Mouse (Mus musculus): Measurements from ENCODE around the gene Pml. TPM values are rescaled to one million over a fixed set of nuclear protein-coding genes. Genes with fewer than 3 reads are reported as not detected.
A peak's percentile ranks its signal among the peaks of the same experiment; 100 is the strongest.

Pml gene
- polyA plus RNA-seq, 1 experiment from 2014 or later: 17.8 TPM

DNA sequence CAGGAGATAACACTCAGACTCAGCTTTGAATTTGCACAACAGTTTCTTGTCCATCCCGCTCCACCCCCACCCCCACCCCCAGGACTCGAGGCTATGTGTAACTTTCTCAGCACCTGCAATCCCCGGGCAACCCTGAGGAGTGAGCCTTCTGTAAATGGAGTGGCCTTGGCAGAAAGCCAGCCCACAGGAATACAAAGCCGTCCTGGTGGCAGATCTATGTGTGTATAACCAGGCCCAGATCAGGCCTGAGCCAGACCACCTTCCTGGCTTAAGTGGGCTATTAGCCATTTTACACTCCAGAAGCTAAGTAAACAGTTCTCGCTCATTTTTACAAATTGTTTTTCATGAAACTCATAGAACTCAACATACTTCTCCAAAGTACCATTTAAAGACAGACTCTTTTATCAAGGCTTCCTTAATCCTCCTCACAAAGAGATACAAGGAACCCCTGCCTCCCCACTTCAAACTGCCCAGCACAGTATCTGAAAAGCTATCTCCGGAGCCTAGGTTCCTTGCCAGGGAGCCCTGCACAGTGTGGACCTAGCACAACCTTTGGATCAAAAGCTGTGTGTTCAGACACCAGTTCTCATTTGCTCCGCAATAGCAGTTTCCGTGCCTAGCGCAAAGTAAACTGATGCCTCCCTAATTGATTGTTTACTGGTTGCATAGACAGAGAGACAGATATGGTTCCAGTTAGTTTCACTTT is 7.7 kb downstream of the Pml start:
- no peak for DNase-seq (ENCODE audit: low spot score)

DNA sequence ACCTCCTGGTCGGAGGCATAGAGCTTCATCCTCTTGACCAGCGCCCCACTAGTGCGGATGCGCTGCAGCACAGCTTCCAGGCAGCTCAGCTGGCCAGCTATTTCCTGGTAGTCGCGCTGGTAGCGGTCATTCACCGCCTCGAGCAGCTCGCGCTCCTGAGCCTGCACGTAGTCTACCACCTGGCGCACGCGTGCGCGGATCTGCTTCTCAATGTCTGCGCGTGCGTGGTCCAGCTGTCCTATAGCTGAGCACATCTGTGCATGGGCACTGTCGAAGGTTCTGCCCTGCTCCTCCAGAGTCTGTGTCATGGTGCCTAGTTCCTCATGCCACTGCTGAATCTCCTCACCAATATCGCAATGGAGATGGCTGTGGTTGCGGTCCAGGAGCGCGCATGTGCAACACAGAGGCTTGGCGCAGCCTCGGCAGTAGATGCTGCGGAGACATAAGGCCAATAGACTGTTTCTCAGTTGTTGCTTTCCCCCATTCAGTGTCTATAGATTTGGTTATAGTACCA is 15.0 kb downstream of the Pml start:
- no peak for DNase-seq (ENCODE audit: low spot score)

DNA sequence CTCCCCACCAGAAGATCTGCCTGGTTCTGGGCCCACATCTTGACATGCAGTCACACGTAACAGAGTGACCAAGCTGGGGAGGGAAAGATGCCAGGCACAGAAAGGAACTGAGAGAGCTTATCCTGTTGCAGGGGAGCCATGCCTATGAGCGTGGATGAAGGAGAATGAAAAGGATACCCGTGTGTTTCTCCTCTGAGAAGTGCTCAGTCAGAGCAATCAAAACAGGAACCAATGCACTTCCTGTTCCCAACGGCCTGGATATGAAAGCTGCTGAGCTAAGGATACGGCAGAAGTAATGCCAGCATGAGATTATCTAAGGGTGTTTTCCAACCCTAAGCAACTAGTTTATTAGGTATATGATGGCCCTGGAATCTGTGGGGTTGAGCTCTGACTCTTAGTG is 17.2 kb downstream of the Pml start:
- peak; percentile 39 for DNase-seq (ENCODE audit: low spot score)

DNA sequence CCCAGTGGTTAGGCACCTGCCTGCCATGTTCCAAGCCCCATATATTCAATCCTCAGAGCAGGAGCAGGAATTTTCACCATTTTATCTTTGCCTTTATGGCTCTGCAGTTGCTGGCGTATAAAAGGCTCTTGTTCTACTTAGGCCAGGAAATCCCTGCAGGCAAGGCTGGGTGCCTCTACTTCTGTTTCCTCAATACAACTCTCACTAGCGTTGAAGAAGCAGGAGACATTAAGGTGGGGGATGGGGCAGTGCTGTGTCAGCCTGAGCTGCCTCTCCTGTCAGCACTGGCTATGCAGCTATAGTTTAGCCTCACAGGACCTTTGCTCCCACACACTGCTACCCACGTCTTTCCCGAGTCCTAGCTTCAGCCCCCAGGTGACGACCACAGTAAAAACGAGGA is 17.8 kb downstream of the Pml start:
- no peak for DNase-seq (ENCODE audit: low spot score)

DNA sequence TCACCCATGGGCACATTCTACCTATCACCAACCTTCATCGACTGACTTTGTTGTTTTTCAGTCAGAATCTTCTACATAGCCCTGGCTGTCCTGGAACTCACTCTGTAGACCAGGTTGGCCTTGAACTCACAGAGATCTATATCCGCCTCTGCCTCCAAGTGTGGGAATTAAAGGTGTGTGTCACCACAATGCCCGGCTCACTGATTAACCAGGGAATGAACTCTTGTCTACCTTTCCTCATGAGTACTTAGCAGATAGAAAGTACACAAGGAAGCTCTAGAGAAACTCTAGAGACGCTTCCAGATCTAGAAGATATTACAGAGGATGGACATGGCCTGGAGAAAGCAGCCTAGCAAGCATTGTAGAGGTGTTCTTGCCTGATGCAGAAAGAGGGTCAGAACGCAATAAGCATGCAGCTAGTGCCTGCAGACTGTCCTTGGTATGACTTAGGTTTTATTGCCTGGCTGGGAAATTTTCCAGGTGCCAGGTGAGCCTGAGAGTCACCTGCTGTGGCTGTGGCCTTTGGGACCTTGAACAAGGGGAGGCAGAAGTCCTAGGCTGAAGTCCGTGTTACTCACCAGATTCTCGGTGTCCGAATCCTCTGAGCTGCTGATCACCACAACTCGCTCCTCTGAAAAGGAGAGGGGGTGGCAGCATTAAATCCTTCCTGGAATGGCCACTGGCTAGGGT is 20.7 kb downstream of the Pml start:
- DNase-seq (ENCODE audit: low spot score): no peak

DNA sequence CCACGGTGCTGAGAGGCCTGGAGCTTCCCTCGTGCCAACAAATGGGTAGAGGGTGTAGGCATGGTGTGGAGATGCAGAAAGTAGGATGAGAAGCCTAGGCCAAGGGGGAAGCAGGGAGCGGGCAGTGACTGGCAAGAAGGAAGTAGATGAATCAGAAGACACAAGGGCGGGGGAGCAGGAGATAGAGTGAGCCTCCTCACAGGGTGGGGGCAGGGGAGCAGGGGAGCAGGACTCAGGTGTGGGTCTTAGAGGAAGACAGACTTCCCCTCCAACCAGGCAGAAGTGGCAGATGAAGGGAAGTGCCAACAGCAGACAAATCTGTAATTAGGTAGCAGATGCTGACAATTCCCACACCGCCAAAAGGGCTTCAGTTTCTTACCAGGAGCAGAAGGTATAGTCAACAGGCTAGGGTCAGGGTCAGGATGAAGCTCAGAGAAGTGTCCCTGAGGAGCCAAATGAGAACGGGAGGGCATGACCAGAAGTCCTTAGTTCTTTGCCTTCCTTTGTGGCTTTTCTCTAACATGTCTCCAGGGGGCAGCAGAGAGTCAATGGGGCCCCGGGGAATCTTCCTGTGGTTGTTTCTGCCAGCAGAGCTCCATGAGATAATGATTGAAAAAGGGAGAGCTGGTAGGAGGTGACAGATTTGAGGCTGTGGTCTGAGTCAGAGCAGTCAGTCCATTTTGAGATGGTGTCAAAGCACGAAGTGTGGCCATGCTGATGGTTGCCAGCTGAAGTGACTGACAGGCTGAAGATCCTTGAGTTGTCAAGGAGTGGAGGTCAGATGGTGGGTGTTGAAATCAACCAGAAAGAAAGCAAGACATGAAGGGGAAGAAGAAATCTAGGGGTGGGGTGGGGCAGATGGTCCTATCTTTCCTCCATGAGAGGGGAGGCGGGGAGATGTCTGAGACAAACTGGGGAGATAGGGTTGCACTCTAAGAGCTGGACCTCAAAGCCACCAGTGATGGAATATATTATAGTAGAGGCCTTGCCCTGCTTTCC is 23.4 kb downstream of the Pml start:
- peak; percentile 66 for DNase-seq (ENCODE audit: low spot score)

DNA sequence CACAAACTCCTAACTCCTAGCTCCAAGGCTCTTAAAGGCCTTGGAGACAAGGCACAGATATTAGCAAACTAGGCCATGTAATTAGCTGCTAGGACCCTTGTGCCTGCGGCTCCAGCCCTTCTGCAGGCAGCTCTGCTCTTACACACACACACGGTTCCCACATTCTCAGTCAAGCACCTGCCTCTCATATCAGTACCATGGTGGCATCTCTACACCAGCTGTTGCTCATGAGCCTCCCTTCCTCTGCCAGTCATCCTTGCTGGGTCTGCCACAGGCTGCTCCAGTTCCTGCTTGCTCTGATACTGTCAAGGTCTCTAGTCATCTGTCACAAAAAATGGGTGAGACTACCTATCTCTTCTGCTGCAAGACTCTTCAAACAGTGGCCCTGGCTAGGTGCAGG is 25.2 kb downstream of the Pml start:
- DNase-seq (ENCODE audit: low spot score): no peak

DNA sequence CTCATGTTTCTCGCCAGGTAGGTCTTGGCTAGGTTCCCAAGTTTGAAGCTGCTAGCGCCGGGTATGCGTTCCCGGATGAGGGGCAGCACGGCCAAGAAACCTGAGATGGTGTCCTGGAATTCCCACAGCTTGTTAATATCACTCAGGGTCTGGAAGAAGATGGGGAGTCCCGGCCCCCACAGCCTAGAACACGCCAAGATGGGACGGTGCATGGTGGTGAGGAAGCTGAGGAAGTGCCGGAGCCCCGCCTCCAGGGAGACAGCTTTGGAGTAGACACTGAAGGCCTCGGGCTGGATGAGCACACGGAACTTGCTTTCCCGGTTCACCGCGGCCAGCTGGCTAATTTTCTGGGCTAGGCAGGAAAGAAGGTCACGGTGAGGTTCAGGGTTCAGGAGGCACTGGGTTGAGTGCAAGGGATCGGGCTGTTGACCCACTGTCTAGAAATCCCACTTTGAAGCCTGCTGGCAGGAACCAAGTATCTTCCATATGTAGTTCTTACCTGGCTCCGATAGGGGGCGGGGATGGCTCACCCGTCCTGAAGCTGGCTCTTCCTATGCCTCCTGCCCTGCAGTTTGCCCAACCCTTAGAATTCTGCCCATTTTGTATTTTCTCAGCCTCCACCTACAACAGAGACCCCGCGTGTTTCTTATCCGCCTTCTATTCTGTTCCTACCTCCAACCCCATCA is 29.2 kb downstream of the Pml start:
- peak; percentile 46 for DNase-seq (ENCODE audit: low spot score)

DNA sequence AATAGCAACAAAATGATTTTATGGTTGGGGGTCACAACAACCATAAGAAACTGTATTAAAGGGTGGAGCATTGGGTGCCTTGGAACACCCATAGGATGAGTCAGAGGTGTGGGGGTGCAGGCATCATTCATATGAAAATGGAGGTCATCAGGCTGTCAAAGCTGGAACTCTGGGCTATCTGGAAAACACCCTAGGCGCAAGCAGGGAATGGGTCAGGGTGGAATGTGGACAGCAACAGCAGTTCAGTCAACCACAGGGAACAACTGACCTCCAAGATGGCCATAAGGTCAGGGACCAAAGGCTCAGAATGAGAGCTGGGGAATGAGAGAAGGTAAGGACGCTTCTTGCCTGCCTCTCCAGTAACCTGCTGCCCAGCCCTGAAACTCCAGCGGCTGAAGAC is 31.0 kb downstream of the Pml start:
- no peak for DNase-seq (ENCODE audit: low spot score)

DNA sequence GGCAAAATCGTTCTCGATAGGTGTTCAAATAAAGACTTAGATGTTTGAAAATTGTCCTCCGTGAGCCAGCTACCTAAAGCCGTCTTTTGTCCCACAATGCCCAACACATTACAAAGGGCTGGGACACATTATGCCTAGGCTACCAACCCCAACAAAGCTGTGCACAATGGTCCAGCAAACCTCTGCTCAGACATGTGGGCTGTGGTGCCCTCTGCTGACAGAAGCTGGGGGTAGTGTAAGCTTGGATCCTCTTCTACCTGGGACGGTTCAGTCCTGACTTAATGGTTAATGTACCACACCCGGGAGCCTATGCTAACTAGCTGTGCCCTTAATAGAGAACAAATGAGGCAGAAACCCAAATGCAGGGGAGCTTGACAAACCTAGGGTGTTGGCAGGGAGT is 33.2 kb downstream of the Pml start:
- peak; percentile 29 for DNase-seq (ENCODE audit: low spot score)

DNA sequence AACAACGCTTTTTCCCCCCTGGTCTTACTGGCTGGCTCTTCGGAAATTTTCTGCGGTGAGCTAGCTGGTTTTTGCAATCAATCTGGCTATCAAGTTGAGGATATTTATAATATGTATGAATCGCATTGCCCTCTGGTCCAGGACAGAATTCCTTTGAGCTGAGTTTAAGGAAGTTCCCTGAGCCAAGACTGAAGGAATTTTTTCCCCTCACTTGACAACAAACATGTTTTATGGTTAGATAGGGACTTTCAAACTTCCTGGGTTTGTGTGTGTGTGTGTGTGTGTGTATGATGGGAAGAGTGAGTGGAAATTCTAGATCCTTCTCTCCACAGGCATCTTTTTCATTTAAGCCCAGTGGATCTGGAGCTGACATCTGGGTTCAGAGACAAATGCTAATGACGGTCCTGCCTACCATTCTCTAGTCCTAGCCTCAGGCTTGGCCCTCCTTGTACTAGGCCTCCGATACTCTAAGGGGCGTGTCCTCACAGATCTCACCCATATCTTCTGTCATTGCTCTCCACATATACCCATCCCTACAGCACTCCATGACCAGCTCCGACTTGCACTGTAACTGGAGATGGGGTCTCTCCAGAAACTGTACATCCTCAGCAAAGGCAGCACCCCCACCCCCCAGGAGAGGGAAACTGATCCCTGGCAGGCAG is 34.9 kb downstream of the Pml start:
- DNase-seq (ENCODE audit: low spot score): no peak

DNA sequence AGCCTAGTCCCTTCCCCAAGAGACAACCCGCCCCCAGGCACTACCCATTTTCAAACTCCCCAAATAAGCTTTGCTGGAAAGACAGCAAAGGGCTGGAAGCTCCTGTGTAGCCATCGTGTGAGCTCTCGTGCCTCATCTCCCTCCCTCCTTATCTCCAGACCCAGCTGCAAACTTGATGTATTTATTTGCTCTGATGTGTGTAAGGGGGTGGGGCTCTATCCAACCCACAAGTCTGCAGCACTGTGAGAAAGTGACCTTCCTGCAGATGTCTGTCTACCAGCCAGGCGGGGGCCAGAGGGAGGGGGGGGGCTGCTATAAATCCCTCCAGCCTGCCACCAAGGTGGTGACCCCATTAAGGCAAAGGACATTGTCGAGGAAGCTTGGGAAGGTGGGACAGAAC is 35.7 kb downstream of the Pml start:
- peak; percentile 51 for DNase-seq (ENCODE audit: low spot score)

DNA sequence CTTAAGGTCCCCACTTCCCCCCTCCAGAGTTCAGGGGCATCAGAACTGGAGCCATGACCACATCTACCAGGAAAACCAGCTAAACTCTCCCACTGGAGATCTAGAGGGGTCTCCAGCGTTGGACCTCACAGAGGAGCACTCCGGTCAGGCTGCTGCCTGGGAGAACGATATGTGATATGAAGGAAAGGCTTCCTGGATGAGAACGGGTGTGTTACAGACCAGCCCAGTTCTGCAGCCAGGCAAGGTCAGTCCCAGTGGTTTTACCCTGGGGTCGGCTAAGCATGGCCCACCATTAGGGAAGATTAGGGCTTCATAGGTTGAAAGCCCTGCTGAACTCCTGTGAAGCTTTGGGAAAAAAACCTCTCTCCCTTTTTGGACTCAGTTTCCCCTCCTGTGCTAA is 36.2 kb downstream of the Pml start:
- DNase-seq (ENCODE audit: low spot score): no peak

DNA sequence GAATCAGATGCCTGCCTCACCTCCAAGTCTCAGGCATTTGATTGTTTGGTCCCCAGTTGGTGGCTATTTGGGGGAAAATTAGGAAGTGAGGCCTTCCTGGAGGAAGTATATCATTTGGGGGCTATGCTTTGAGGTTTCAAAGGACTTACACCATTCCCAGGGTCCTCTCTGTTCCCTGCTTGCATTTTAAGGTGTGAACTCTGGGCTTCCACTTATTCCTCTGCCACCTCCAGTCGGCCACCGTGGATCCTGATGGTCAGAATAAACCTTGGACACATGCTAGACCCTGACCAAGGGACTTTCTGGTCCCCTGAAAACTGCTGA is 39.3 kb downstream of the Pml start:
- no peak for DNase-seq (ENCODE audit: low spot score)

DNA sequence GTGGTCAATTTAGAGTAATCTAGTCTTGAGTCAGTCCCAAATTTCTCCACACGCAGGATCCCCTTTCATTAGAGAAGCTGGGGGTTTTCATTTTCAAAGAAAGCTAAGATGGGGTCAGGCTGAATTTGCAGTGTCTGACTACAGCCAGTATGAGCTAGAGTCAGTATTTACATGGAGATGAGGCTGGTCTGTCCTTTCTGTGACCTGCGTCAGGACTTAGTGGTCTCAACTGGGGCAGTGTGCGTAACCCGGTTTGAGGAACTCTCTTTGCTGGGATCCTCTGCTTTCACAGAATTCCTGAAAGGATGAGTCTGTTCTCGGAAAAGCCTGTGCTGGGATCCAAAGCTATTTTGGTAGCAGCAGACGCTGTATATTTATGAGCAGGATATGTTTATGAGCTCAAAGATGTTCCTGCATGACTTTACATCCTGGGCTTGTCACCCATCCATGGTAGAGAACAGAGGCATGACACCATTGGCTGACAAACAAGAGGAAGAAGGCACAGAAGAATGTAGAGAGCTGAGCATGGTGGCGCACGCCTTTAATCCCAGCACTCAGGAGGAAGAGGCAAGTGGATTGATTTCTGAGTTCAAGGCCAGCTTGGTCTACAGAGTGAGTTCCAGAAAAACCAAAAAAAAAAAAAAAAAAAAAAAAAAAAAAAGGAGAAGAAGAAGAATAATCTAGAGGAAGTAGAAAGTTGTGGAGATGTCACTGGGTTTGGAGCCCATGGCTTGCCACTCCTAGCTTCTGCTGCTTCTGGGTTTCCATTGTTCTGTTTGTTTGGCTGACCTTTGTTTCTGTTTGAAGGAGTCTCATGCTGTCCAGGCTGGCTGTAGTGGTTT is 39.9 kb downstream of the Pml start:
- no peak for DNase-seq (ENCODE audit: low spot score)

DNA sequence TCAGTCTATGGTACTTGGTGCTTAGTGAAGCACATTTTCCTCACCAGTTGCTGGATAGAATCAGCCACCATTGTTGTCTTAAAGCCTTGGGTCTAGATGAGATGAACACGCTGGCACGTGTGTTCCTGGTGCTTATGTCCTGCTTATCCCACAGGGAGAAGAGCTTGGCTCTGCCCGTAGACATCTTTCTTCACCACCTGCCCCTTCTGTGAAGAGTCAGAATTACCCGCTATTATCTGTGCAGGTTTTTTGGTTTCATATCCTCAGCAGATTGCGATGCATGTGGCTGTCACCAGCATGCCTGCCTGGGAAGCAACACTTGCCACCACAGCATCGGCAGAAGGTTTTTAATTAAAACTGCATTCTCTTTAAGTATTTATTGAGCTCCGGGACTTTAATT is 43.6 kb downstream of the Pml start:
- DNase-seq (ENCODE audit: low spot score): no peak

DNA sequence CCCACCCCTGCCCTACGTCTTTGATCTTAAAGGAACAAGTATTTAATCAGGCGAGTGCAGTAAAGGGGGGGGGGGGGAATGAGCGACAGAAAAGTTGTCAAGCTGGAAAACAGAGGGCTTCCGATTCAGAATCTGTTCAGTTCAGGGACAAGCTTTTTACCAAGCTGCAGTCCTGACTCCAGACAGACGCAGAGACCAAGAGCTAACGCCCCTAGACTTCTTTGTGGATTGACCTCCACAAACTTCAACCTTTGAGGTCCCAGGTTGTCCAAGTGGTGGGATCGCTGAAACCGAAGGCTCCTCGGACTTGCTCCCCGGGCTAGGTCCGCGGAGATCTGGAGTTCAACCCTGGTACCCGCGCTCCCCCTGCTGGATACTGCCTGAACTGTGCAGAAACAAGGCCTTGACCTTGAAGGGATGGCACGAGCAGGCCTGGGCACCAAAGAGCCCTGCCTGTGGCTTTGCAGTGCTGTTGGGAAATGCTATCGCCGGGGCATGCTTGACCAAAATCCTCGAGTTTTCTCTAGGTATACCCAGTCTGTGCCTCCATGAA is 45.1 kb downstream of the Pml start:
- DNase-seq (ENCODE audit: low spot score): peak; percentile 84

DNA sequence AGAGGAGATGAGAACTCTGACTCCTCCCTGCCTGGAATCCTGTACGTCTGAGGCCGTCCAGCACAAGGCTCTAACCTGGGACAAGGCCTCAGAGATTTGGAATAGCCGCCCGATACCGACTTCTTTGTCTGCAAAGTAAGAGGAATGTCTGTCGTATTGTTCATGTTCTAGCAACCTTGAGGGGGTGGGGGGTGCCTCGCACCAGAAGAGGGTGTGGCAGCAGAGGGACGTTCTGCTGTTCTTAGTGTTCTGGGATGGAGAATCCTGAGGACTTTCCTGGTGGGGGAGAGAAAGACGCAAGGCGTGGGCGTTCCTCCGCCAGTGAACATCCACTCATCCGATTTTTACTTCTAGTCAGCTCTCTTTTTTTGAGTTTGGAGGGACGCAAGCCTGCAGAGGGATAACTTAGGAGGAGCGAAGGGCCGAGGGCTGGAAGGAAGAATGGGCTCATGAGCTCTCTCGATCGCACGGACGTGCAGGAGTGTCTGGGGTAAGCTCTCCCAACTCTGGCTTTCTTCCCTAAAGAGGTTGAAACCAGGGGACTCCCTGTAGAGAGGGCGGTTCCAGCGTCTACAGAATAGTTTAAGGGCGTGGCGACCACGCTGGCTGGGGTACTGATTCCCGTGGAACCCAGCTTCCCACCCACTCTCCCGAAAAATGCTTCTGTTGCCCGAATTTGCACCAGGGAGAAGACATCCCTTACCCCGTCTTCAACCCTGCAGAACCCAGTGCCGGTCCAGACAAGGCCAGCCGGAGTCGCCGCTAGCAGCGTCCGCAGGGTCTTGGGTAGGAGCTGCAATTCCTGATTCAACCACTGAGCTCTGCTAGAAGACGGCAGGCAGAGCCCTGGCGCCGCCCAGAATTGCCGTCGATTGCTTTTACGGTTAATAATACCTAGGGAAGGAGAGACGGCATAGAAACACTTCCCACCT is 45.8 kb downstream of the Pml start, which contains the start of the genes Islr and Islr2:
Islr (minus strand) TSS at position 791 of the 932 bp plus-strand sequence.
Islr2 (minus strand) TSS at position 804 of the 932 bp plus-strand sequence.
- peak; percentile 65 for DNase-seq (ENCODE audit: low spot score)

Measured in thymus, postnatal 0 days (tissue).